Mouse (Mus musculus) heart, adult 2 months (tissue): ENCODE measurements around the gene Carm1.

Experiments
- CTCF ChIP-seq: fragments of 200-600 bp; IDR thresholded peaks from 2 replicates; pipeline ENCODE4 v1.8.1; 2022; ENCODE audit warnings: antibody characterized with exemption, mild to moderate bottlenecking, moderate library complexity
- POLR2A ChIP-seq: fragments of 200-500 bp; IDR thresholded peaks from 2 replicates; pipeline ENCODE4 v1.6.1; 2011; ENCODE audit warnings: mild to moderate bottlenecking, low read depth, low read length, control low read depth; ENCODE audit not compliant: insufficient read depth

DNA sequence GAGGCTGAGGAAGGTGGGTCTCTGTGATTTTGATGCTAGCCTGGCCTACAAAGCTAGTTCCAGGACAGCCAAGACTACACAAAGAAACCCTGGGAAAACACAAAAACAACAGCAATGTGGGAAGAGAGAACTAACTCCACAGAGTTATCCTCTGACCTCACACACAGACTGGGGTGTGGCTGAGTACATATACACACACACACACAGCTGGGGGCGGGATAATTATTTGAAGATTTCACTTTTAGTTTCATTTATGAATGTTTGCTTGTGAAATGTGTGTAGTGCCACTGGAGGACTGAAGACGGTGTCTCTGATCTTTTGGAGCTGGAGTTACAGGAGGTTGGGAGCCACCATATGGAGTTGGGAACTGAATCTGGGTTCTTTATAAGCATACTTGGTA is 54.4 kb downstream of the Carm1 start:
- TF ChIP-seq POLR2A (no peak), CTCF (no peak)
